Mouse (Mus musculus) ES-Bruce4 (cell line): ENCODE data around the gene Cab39.

Experiments
- EP300 ChIP-seq: IDR thresholded peaks from 2 replicates; pipeline ENCODE4 v1.6.1; 2011; ENCODE audit warnings: low read depth, low read length; ENCODE audit not compliant: insufficient read depth
- POLR2A ChIP-seq: IDR thresholded peaks from one replicate; pipeline ENCODE4 v1.8.1; 2011; ENCODE audit warnings: low read length; ENCODE audit not compliant: insufficient read depth

DNA sequence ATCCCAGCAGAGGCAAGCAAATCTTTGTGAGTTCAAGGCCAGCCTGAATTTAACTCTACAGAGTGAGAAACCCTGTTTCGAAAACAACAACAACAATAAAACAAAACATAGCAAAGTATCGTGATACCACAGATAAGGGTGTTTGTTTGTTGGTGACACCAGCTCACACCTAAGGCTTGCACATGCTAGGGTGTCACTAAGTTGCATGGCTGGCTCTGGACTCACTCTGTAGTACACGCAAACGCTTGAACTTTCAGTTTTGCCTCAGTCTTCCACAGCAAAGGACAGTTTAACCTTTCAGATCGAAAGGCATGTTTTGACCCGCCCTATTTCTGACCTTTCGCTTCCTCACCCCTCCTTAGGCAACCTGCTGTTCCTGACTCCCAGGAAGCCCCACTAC lies 94.0 kb downstream of the Cab39 start:
- TF ChIP-seq POLR2A (no peak), EP300 (no peak)
